Mouse (Mus musculus): Measurements from ENCODE around the gene Ten1.

- TF ChIP-seq POLR2A (IDR thresholded peaks at IDR 0.05; ENCODE audit: borderline replicate concordance, control insufficient read depth, low read depth, low read length) (no peak), CTCF (IDR thresholded peaks at IDR 0.05; ENCODE audit: control insufficient read depth, insufficient read depth, low read length) (peak; percentile 45; the same call in 1 of the 2 replicates)
These were observed 16.5 kb downstream of the Ten1 start for GRCm38 (mm10) chr11:116215181-116215580.

Measured in bone marrow, adult 2 months (tissue).